Mouse (Mus musculus) cerebellum, adult 11-12 months (tissue): ENCODE data around the gene Kng1.
"Not testable (repeated sequence)": the region's sequence is repeated elsewhere in the genome, so short reads cannot be mapped to it uniquely, and the experiment has no call there.

Experiments
- DNase-seq: peaks from one replicate; pipeline ENCODE4 v3.0.0; 2022

Kng1 gene

DNA sequence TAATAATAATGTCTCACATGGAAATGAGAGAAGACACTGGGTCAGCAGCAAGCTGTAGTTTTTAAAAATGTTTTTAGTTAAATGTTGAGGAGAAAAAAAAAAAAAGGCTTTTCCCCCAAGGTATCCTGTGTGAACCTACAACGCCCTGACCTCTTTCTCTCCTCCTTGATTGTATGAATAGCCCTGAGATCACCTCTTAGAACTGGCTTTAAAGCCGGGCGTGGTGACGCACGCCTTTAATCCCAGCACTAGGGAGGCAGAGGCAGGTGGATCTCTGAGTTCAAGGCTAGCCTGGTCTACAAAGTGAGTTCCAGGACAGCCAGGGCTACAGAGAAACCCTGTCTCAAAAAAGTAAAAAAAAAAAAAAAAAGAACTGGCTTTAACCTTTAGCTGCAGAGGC, 37.9 kb downstream of the Kng1 start:
- DNase-seq, result not testable (repeated sequence)

DNA sequence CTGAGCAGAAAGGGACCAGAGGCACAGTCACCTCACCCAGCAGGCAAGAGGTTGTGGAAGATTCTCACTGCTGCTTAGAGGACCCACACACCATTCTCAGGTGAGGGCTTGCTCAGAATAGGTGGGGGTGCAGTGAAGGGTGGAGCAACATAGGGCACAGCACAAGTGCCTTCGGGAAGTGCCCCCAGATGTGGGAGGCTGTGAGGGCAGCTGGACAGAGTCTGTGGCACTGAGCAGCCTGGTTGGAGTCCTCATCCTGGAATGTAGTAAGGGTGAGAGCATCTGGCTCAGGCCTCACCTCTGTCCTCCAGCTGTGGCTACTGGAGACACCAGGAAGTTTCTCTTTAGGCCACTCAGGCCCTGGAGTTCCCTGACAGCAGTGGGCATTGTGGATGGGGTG, 39.2 kb downstream of the Kng1 start:
- DNase-seq, result not testable (repeated sequence)

DNA sequence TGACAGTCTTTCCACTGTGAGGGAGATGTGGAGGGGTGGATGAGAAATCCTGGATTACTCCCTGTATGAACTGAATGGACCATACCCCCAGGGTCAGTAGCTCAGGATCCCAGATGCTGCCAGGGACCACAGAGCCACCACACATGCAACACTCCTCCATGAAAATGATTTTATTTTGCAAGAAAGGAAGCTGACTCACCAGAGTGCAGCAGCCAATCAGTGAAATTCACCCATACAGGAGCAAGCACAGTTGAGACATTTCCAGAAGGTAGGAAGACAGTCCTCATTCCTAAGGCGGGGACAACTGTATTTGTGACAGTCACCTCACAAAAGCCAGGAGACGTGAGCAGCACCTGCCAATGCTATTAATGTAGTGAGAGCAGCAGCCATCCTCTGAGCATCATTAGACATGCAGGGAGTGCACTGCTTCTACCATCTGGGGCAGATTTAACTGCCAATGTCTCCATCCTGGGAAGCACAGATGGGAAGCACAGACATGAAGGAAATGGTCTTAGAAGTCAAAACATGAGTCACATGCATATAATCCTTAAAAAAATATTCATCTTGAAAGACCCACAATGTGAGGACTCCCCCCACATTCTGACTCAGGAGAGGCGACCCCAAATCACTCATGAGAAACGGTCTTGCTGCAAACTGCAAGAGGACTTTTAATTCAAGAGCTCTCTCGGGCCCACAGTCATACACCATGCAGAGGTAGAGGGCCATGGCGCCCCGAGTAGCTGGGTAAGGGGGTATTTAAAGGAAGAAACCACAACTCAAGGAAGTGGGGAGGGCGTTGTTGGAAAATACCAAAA, 39.8 kb downstream of the Kng1 start:
- DNase-seq, result not testable (repeated sequence)

GRCm38 (mm10) chr16:23098105-23098452, 40.4 kb downstream of the Kng1 start:
- not testable (repeated sequence) for DNase-seq

- DNase-seq, result no peak
Measured at GRCm38 (mm10) chr16:23099632-23100031, 42.0 kb downstream of the Kng1 start.

GRCm38 (mm10) chr16:23100099-23100575, 42.5 kb downstream of the Kng1 start:
- DNase-seq, result no peak

DNA sequence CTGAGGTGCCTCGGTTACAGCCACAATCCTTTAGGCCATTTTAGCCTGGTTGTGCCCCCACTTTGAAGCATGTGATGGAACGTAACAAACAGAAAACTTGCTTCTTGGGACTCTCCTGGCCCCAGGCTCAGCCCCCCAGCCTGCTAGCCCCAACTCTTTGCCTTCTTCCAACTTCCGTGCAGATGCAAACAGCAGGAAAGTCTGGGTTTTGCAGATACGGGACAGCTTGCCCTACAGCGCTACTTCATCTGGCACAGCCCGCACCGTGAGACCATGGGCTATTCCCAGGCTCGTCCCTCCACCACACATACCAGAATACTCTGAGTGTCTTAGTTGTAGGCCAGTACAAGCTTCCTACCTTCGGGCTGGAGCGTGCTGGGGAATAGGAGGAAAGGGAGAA, 42.9 kb downstream of the Kng1 start:
- DNase-seq, result no peak

- no peak for DNase-seq
Measured at GRCm38 (mm10) chr16:23102340-23103037, 44.8 kb downstream of the Kng1 start.

- no peak for DNase-seq
Measured at GRCm38 (mm10) chr16:23103038-23103745, 45.5 kb downstream of the Kng1 start.

- DNase-seq, result no peak
Measured at GRCm38 (mm10) chr16:23103841-23104240, 46.2 kb downstream of the Kng1 start.

DNA sequence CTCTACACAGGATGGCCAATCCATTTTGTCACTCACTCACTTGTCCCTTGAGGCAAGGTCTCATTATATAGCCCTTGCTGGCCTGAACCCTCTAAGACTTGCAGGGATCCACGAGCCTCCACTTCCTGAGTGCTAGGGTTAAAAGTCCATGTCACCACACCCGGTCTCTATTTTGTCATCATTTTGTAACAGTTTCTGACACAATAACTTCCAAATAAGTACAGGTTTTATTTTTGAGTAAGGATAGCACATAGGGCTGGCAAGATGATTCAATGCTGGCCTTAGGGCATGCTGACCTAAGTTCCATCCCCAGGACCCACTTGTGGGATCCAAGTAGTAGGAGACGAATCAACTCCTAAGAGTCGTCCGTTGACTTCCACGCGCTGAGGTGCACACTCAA, 48.5 kb downstream of the Kng1 start:
- peak; percentile 26 for DNase-seq

GRCm38 (mm10) chr16:23107231-23107942, 49.7 kb downstream of the Kng1 start, which contains the start of gene Eif4a2:
Gene Eif4a2 (plus strand): TSS chr16:23107444.
- peak; percentile 95 for DNase-seq

DNA sequence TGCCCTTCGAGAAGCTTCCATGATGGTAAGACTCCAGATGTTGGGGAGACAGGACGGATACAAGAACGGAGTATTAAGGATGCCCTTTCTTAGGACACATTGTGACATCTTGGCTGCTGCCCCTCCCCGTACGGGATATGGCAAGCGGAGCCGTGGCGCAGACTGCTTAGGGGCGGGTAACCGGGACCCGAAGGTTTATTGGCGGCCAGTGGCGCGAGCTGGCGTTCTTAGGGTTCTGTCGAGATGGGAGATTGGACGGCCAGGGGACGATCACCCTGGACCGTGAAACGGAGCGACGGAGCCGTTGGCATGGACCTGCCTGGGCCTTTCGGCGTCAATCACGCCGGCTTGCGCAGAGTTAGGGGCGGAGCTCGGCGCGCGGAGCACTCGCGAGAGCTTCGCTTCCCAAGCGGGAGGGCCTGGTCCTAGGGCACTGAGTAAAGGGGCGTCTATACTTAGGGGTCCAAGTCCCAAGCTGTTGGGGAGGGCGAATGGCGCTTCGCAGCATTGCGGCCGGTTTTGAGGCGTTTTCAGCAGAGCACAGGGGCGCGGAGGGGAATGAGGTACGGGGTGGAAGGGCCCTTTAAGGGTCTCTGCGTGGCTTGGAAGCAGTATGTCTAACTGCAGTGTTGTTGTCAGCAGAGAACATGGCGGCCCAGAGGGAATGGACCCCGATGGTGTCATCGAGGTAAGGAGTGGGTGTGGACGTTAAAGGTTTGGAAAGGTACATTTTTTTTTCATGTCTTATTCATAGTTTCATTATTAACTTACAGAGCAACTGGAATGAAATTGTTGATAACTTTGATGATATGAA, 50.5 kb downstream of the Kng1 start:
- DNase-seq, result peak; percentile 85

DNA sequence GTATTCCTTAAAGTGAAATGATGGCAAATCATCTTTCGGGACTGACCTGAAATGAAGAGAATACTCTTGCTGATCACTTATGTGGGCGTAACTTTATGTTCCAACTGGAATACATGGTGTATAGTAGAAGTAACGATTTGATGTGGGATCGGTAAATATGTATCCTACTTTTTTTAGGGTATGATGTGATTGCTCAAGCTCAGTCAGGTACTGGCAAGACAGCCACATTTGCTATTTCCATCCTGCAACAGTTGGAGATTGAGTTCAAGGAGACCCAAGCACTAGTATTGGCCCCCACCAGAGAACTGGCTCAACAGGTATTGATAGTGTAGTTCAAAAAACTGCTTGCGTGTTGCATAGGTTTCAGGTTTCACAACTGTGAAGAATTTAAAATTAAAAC, 51.3 kb downstream of the Kng1 start:
- DNase-seq, result no peak

DNA sequence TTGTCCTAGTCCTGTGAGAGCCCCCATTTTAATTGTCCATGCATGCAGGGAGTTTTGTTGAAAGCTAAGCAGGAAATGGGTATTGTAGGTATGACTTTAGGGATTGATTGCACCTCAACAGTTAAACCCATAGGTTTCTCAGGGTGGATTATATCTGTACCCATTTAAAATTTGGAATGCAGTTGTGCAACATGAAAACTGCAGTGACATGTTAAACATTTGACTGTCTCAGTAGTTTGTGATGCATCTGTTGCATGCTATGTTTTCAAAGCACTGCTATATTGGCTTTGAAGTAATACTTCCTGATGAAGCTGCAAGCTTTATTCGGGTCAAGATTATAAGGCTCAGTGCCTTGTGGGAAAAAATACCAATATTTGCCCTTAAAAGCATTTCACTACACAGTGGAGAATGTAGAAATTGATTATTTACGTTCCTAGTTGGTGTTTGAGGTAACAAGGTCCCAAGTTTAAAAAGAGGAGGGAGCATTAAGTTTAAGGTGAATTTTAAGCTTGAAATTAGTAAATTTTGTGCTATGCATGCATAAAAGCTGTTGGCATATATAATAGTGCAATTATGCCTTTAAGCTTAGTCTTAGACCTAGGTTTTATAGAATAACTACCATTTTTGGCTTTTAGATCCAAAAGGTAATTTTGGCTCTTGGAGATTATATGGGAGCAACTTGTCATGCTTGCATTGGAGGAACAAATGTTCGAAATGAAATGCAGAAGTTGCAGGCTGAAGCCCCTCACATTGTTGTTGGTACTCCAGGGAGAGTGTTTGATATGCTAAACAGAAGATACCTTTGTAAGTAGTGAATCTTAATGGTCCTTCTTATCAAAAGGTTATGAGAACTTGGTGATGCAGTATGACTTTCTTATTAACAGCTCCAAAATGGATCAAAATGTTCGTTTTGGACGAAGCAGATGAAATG, 52.0 kb downstream of the Kng1 start:
- DNase-seq, result no peak

- no peak for DNase-seq
Measured at GRCm38 (mm10) chr16:23112348-23112747, 54.7 kb downstream of the Kng1 start.

- no peak for DNase-seq
Measured at GRCm38 (mm10) chr16:23112861-23113435, 55.3 kb downstream of the Kng1 start.

GRCm38 (mm10) chr16:23113903-23114302, 56.2 kb downstream of the Kng1 start:
- no peak for DNase-seq

- DNase-seq, result no peak
Measured at GRCm38 (mm10) chr16:23114339-23115171, 56.9 kb downstream of the Kng1 start.
